Mouse (Mus musculus) erythroblast, embryonic 14.5 days (primary cell): ENCODE data around the gene Fopnl. TPM values are rescaled to one million over a fixed set of nuclear protein-coding genes. Genes with fewer than 3 reads are reported as not detected.

Experiments used
- H3K27me3 ChIP-seq: 2 replicates; pipeline ENCODE4 v1.6.1; 2012; ENCODE audit warnings: inconsistent platforms; ENCODE audit not compliant: control insufficient read depth
- H3K36me3 ChIP-seq: 2 replicates; pipeline ENCODE4 v1.6.1; 2012; ENCODE audit warnings: mild to moderate bottlenecking, inconsistent platforms; ENCODE audit not compliant: control insufficient read depth
- H3K4me1 ChIP-seq: 2 replicates; pipeline ENCODE4 v1.6.1; 2012; ENCODE audit warnings: inconsistent platforms; ENCODE audit not compliant: control insufficient read depth
- H3K4me3 ChIP-seq: replicated peaks from 2 replicates; pipeline ENCODE3; 2012; ENCODE audit warnings: moderate library complexity, mild to moderate bottlenecking, inconsistent platforms
- H3K9me3 ChIP-seq: 2 replicates; pipeline ENCODE4 v1.6.1; 2012; ENCODE audit warnings: low read length, inconsistent platforms, mixed read lengths; ENCODE audit not compliant: control insufficient read depth
- GATA1 ChIP-seq: IDR thresholded peaks from 2 replicates; pipeline ENCODE4 v1.6.1; 2012; ENCODE audit warnings: low read length, inconsistent platforms, mixed read lengths
- TAL1 ChIP-seq: IDR thresholded peaks from 3 replicates; pipeline ENCODE4 v1.6.1; 2012; ENCODE audit warnings: low read length, inconsistent platforms, mixed read lengths
- polyA plus RNA-seq: library from polyadenylated mRNA; stranded (reverse); fragments of >175 nt; gene quantifications from 2 replicates; pipeline ENCODE4 v1.2.3, GENCODE M21; 2012

Gene Fopnl
- polyA plus RNA-seq, 1 experiment, result 0.60 TPM

- Histone ChIP-seq H3K36me3 (peaks cover 56% of the 10 kb centered on the region), H3K27me3 (peaks cover 20% of the 10 kb centered on the region), H3K9me3 (no peaks in the 10 kb centered on the region), H3K4me1 (no peaks in the 10 kb centered on the region), H3K4me3 (no peak overlapping the region)
- TF ChIP-seq GATA1 (no peak), TAL1 (no peak)
These were observed 20.1 kb downstream of the Fopnl start for GRCm38 (mm10) chr16:14297137-14297536.

GRCm38 (mm10) chr16:14296544-14297124, 20.6 kb downstream of the Fopnl start:
- no peak for TF ChIP-seq GATA1
- H3K36me3 ChIP-seq, result peaks cover 51% of the 10 kb centered on the region
- H3K4me3 ChIP-seq, result no peak overlapping the region
- peaks cover 25% of the 10 kb centered on the region for H3K27me3 ChIP-seq
- no peaks in the 10 kb centered on the region for H3K9me3 ChIP-seq
- H3K4me1 ChIP-seq, result no peaks in the 10 kb centered on the region

GRCm38 (mm10) chr16:14295291-14295690, 21.9 kb downstream of the Fopnl start:
- Histone ChIP-seq H3K36me3 (peaks cover 38% of the 10 kb centered on the region), H3K27me3 (peaks cover 36% of the 10 kb centered on the region), H3K4me3 (no peak overlapping the region), H3K4me1 (no peaks in the 10 kb centered on the region), H3K9me3 (no peaks in the 10 kb centered on the region)
- no peak for TF ChIP-seq TAL1
- no peak for TF ChIP-seq GATA1

GRCm38 (mm10) chr16:14292205-14293199, 24.7 kb downstream of the Fopnl start:
- no peaks in the 10 kb centered on the region for H3K9me3 ChIP-seq
- H3K36me3 ChIP-seq, result peaks cover 13% of the 10 kb centered on the region
- TF ChIP-seq GATA1, result no peak
- TF ChIP-seq TAL1, result no peak
- H3K27me3 ChIP-seq, result peaks cover 36% of the 10 kb centered on the region
- no peaks in the 10 kb centered on the region for H3K4me1 ChIP-seq
- no peak overlapping the region for H3K4me3 ChIP-seq

- H3K27me3 ChIP-seq, result peaks cover 36% of the 10 kb centered on the region
- no peaks in the 10 kb centered on the region for H3K9me3 ChIP-seq
- H3K36me3 ChIP-seq, result peaks cover 2% of the 10 kb centered on the region
- no peak within 1 kb of the TSS for H3K4me3 ChIP-seq
- H3K4me1 ChIP-seq, result no peaks in the 10 kb centered on the region
- TF ChIP-seq GATA1 (no peak), TAL1 (no peak)
These were observed 26.0 kb downstream of the Fopnl start, which contains the start of gene Myh11 for GRCm38 (mm10) chr16:14291223-14291622. TSS of gene Myh11 (minus strand) at chr16:14291372.

- Histone ChIP-seq H3K4me3 (no peak overlapping the region), H3K27me3 (0 out of 2 replicates have a peak, but pooled peaks cover 4% of the 10 kb centered on the region), H3K4me1 (no peaks in the 10 kb centered on the region), H3K36me3 (no peaks in the 10 kb centered on the region), H3K9me3 (no peaks in the 10 kb centered on the region)
- TF ChIP-seq GATA1 (no peak), TAL1 (no peak)
These were observed 44.7 kb downstream of the Fopnl start for GRCm38 (mm10) chr16:14272374-14272965.

GRCm38 (mm10) chr16:14265203-14265920, 51.8 kb downstream of the Fopnl start:
- Histone ChIP-seq H3K9me3 (no peaks in the 10 kb centered on the region), H3K27me3 (no peaks in the 10 kb centered on the region), H3K36me3 (no peaks in the 10 kb centered on the region), H3K4me3 (no peak overlapping the region), H3K4me1 (no peaks in the 10 kb centered on the region; the same call in 1 of the 2 replicates)
- TF ChIP-seq GATA1 (no peak), TAL1 (no peak)

- Histone ChIP-seq H3K4me1 (no peaks in the 10 kb centered on the region; the same call in 1 of the 2 replicates), H3K36me3 (no peaks in the 10 kb centered on the region), H3K4me3 (no peak overlapping the region), H3K9me3 (no peaks in the 10 kb centered on the region), H3K27me3 (no peaks in the 10 kb centered on the region)
- TF ChIP-seq TAL1 (no peak), GATA1 (no peak)
These were observed 52.7 kb downstream of the Fopnl start for GRCm38 (mm10) chr16:14264504-14264903.
